Mouse (Mus musculus) thymus, postnatal 14 days (tissue): Measurements from ENCODE around the gene Oas1g.
"Not testable (repeated sequence)": the region's sequence is repeated elsewhere in the genome, so short reads cannot be mapped to it uniquely, and the experiment has no call there.

Source experiments
- DNase-seq: peaks from one replicate; pipeline ENCODE4 v3.0.0; 2021

The Oas1g gene

GRCm38 (mm10) chr5:120887413-120887812 lies at the start of gene Oas1g:
Gene Oas1g (minus strand): TSS chr5:120887613.
- DNase-seq = not testable (repeated sequence)

DNA sequence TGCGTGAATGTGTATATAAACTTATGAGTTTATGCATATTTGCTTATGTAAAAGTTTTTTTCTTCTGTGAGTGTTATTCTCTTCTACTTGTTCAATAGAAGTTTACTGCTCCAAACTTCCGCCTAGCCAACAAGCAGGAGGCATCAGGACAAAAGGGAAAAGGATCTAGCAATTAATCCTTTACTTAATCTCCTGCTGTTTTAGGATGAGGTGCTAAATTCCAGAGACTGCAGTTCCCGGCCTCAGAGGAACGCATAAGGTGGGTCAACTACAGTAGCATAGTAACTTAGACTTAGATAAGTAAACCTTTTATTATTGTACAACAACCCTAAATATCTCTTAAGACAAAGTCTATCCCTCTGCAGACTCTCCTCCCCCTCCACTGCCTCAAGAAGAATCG lies 46.6 kb upstream of the Oas1g start:
- no peak for DNase-seq

GRCm38 (mm10) chr5:120927036-120927435 lies 39.6 kb upstream of the Oas1g start:
- DNase-seq = no peak

GRCm38 (mm10) chr5:120926311-120926710 lies 38.9 kb upstream of the Oas1g start:
- DNase-seq = not testable (repeated sequence)

GRCm38 (mm10) chr5:120924520-120924919 lies 37.1 kb upstream of the Oas1g start:
- not testable (repeated sequence) for DNase-seq

- no peak for DNase-seq
Measured at GRCm38 (mm10) chr5:120923969-120924368, 36.6 kb upstream of the Oas1g start.

GRCm38 (mm10) chr5:120920296-120920695 lies 32.9 kb upstream of the Oas1g start:
- no peak for DNase-seq

GRCm38 (mm10) chr5:120919156-120919935 lies 31.9 kb upstream of the Oas1g start:
- not testable (repeated sequence) for DNase-seq

- DNase-seq = not testable (repeated sequence)
Measured at GRCm38 (mm10) chr5:120914204-120914603, 26.8 kb upstream of the Oas1g start, which contains the start of gene Oas1d. Gene Oas1d (plus strand): TSS chr5:120914536.

DNA sequence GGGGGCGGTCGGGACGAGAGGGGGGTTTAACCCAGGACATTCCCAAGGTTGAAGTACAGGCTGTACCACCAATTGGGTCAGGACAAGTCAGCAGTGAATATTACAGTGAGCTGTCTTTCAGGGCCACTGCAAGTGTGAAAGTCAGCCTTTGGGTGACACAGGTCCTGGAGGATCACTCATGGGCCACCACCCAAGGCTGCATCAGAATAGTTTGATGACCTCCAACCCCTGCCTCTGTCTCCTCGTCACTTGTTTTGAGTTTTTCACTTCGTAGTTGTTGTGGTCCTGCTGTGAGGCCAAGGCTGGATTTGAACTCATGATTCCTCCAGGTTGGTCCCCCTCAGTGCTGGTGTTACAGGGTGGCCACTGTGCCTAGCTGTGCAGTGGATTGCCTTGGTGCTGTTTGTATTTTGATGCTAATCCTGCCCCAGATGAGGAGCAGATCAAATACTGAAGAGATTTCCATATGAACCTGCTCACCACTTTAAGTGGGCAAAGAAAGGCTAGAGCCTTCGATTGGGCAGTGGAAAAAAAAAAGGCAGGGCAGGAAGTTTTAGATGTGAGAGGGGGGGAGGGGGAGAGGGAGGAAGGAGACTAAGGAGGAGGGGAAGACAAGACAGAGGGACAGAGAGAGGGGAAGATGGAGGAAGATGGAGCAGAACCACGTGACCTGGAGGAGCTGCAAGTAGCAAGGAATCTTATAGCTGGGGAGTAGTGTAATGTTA lies 20.9 kb upstream of the Oas1g start:
- DNase-seq = no peak

- not testable (repeated sequence) for DNase-seq
Measured at GRCm38 (mm10) chr5:120906791-120907733, 19.6 kb upstream of the Oas1g start, which contains the start of gene Oas1a. Gene Oas1a (minus strand): TSS chr5:120907521.

- DNase-seq = no peak
Measured at GRCm38 (mm10) chr5:120902056-120902455, 14.6 kb upstream of the Oas1g start.

GRCm38 (mm10) chr5:120900666-120901065 lies 13.3 kb upstream of the Oas1g start:
- no peak for DNase-seq

DNA sequence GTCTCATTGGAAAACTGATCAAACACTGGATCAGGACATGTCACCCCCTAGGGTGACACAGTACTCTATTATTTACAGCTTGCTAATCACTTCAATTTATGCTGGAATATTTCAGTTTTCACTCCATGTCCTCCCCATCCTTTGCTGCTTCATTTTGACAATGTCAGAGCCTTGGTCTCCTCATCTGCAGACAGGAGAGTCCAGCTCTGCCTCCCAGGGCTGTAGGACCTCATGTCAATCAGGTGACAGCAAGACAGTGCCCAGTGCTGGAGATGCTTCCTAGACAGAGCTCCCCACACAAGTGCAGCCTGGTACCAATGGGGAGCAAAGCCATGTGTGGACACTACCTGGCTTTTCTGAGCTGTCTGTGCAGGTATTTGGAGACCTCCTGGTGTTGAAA lies 11.3 kb upstream of the Oas1g start:
- no peak for DNase-seq

- DNase-seq = no peak
Measured at GRCm38 (mm10) chr5:120898307-120898706, 10.9 kb upstream of the Oas1g start.

GRCm38 (mm10) chr5:120895231-120895900 lies 8.0 kb upstream of the Oas1g start:
- DNase-seq = no peak

- DNase-seq = not testable (repeated sequence)
Measured at GRCm38 (mm10) chr5:120894692-120895091, 7.3 kb upstream of the Oas1g start.

GRCm38 (mm10) chr5:120893866-120894265 lies 6.5 kb upstream of the Oas1g start:
- DNase-seq = not testable (repeated sequence)

DNA sequence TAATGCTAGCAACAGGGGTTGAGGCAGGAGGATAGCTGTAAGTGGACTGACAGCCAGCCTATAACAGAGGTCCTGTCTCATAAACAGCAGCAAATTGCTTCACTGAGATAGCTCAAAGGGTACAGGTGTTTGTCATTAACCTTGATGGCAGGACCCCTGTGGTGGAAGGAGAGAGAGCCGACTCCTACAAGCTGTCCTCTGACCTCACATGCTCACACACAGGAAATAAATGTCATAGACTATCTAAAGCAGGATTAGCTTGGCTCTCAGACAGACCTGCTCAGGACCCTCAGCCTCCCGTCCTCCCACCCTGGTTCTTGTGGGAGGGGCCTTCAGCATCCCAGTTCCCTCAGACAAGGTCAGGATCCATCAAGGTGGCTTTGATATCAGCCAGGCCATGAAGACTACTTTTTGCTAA lies 4.8 kb upstream of the Oas1g start:
- DNase-seq = no peak

DNA sequence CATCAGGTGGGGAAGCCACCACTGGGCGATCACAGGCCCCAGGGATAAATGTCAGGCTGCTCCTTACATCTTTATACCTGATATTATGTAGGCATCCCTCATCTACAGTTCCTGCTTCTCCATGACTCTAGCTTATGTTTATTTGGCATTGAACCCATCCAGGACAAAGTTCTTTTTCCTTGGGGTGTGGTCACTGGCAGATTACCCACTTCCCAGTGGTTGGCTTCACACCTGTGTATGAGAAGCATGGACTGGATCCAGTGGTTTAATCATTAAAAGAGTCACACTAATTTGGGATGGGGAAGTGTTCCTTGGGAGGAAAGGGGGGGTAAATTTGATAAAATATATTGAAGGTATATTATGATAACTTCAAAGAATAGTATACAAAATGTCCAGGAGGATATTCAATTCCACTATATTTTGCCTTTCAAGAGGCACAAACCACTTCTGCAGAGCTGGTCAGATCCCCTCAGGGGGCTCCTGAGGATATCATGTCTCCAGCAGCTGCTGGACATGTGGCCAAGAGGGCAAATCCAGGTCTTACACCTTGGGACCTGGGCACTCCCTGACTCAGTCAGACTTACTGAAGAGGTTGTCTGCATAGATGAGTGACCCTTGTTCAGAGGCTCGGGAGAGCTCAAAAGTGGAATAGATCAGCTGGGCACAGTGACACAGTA lies 4.3 kb upstream of the Oas1g start:
- not testable (repeated sequence) for DNase-seq

DNA sequence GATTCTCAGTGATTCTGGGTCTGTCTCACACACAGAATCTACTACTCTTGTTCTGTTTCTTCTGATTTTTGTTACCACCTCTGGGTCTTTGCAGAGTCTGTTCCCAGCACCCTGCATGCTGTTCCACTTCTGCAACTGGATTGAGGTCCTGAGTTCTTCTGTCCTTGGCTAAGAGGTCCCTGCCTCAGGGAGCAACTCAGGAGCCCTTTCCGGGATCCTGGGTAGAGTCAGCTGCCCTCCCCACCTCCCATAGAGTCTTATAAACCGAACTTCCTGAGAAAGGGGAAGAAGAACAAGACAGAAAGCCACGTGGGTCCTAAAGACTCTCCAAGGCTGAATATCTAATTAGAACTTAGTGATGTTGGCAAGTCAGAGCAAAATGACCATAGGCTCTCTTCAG lies 3.6 kb upstream of the Oas1g start:
- DNase-seq = no peak

GRCm38 (mm10) chr5:120890026-120890425 lies 2.6 kb upstream of the Oas1g start:
- no peak for DNase-seq
